Mouse (Mus musculus) forebrain, embryonic 16.5 days (tissue): Measurements from ENCODE around the gene Cdkl1. TPM values are rescaled to one million over a fixed set of nuclear protein-coding genes. Genes with fewer than 3 reads are reported as not detected.

ENCODE experiments used
- ATAC-seq: fragments of 200-750 bp; cut with Nextera tagmentation; 2 replicates; pipeline ENCODE4 v1.8.0; 2017; ENCODE audit warnings: mild to moderate bottlenecking, moderate library complexity
- H3K27ac ChIP-seq: fragments of 300-500 bp; sonication (generic); 2 replicates; pipeline ENCODE4 v1.5.1; 2014; ENCODE audit warnings: low read length, control low read depth
- H3K27me3 ChIP-seq: fragments of 300-500 bp; sonication (generic); replicated peaks from 2 replicates; pipeline ENCODE4 v1.6.1; 2014; ENCODE audit warnings: low read length; ENCODE audit not compliant: control insufficient read depth, insufficient read depth
- H3K36me3 ChIP-seq: fragments of 300-500 bp; sonication (generic); 2 replicates; pipeline ENCODE4 v1.6.1; 2014; ENCODE audit not compliant: control insufficient read depth, insufficient read depth
- H3K4me1 ChIP-seq: fragments of 300-500 bp; sonication (generic); replicated peaks from 2 replicates; pipeline ENCODE4 v1.6.1; 2014; ENCODE audit warnings: low read length; ENCODE audit not compliant: control insufficient read depth, insufficient read depth
- H3K4me2 ChIP-seq: fragments of 300-500 bp; sonication (generic); 2 replicates; pipeline ENCODE4 v1.6.1; 2014; ENCODE audit warnings: mild to moderate bottlenecking, low read length, control low read depth
- H3K4me3 ChIP-seq: fragments of 300-500 bp; sonication (generic); replicated peaks from 2 replicates; pipeline ENCODE4 v1.5.1; 2014; ENCODE audit warnings: mild to moderate bottlenecking, low read length, control low read depth
- H3K9ac ChIP-seq: fragments of 300-500 bp; sonication (generic); replicated peaks from 2 replicates; pipeline ENCODE4 v1.6.1; 2014; ENCODE audit warnings: low read depth, low read length, control low read depth
- H3K9me3 ChIP-seq: fragments of 300-500 bp; sonication (generic); 2 replicates; pipeline ENCODE4 v1.6.1; 2016; ENCODE audit warnings: low read length; ENCODE audit not compliant: control insufficient read depth
- WGBS: fragments of 180-500 bp; shearing (Covaris S2); extraction: QIAGEN DNeasy Blood & Tissue Kit; methylation state at CpG from one replicate; pipeline ENCODE4 v1.1.7; 2014; 5-methylcytosine and 5-hydroxymethylcytosine counted together
- polyA plus RNA-seq: library from polyadenylated mRNA; unstranded; fragments of >200 nt; fragmentation: Nextera tagmentation; extraction: Ambion mirVana; gene quantifications from 2 replicates; pipeline ENCODE4 v1.2.1, GENCODE M21; 2015

Cdkl1 gene
- polyA plus RNA-seq, 1 experiment from 2014 or later, result 6.9 TPM

GRCm38 (mm10) chr12:69812986-69813385 is 21.9 kb upstream of the Cdkl1 start:
- Histone ChIP-seq H3K36me3 (peaks cover 15% of the 10 kb centered on the region), H3K4me1 (no peaks in the 10 kb centered on the region), H3K27ac (no peak overlapping the region), H3K9ac (no peak overlapping the region), H3K9me3 (no peaks in the 10 kb centered on the region), H3K4me3 (no peak overlapping the region), H3K4me2 (no peak overlapping the region), H3K27me3 (no peaks in the 10 kb centered on the region)
- WGBS, result 64% methylated on average over 3 of the region's 3 CpGs
- no peak for ATAC-seq

GRCm38 (mm10) chr12:69811976-69812375 is 20.9 kb upstream of the Cdkl1 start:
- Histone ChIP-seq H3K27ac (no peak overlapping the region), H3K36me3 (peaks cover 11% of the 10 kb centered on the region), H3K4me2 (no peak overlapping the region), H3K27me3 (no peaks in the 10 kb centered on the region), H3K4me1 (no peaks in the 10 kb centered on the region), H3K4me3 (no peak overlapping the region), H3K9ac (no peak overlapping the region), H3K9me3 (no peaks in the 10 kb centered on the region)
- ATAC-seq, result no peak
- WGBS, result 52% methylated on average over 1 of the region's 1 CpGs

- Histone ChIP-seq H3K27me3 (no peaks in the 10 kb centered on the region), H3K4me3 (no peak overlapping the region), H3K4me1 (no peaks in the 10 kb centered on the region), H3K9ac (no peak overlapping the region), H3K27ac (no peak overlapping the region), H3K4me2 (no peak overlapping the region), H3K9me3 (no peaks in the 10 kb centered on the region), H3K36me3 (peaks cover 8% of the 10 kb centered on the region; the same call in 1 of the 2 replicates)
- no peak for ATAC-seq
- 87% methylated on average over 3 of the region's 3 CpGs for WGBS
Measured at GRCm38 (mm10) chr12:69809439-69809838, 18.4 kb upstream of the Cdkl1 start.

GRCm38 (mm10) chr12:69807399-69807985 is 16.4 kb upstream of the Cdkl1 start:
- no peaks in the 10 kb centered on the region for H3K27me3 ChIP-seq
- WGBS, result 79% methylated on average over 11 of the region's 11 CpGs

GRCm38 (mm10) chr12:69805148-69805547 is 14.1 kb upstream of the Cdkl1 start:
- no peak overlapping the region for H3K4me2 ChIP-seq
- no peak overlapping the region for H3K4me3 ChIP-seq
- no peaks in the 10 kb centered on the region for H3K4me1 ChIP-seq
- H3K9ac ChIP-seq, result no peak overlapping the region
- ATAC-seq, result peak; percentile 40
- WGBS, result 72% methylated on average over 6 of the region's 6 CpGs
- no peaks in the 10 kb centered on the region for H3K9me3 ChIP-seq
- H3K27me3 ChIP-seq, result no peaks in the 10 kb centered on the region
- H3K36me3 ChIP-seq, result peaks cover 10% of the 10 kb centered on the region; the same call in 1 of the 2 replicates
- H3K27ac ChIP-seq, result no peak overlapping the region

More at GRCm38 (mm10) chr12:69807399-69807985, 16.4 kb upstream of the Cdkl1 start:
- Histone ChIP-seq H3K4me2 (no peak overlapping the region), H3K36me3 (peaks cover 10% of the 10 kb centered on the region; the same call in 1 of the 2 replicates), H3K9me3 (no peaks in the 10 kb centered on the region), H3K27ac (no peak overlapping the region), H3K4me3 (no peak overlapping the region), H3K4me1 (no peaks in the 10 kb centered on the region), H3K9ac (no peak overlapping the region)
- ATAC-seq, result no peak

GRCm38 (mm10) chr12:69804393-69805070 is 13.5 kb upstream of the Cdkl1 start:
- Histone ChIP-seq H3K4me3 (no peak overlapping the region), H3K4me2 (no peak overlapping the region), H3K36me3 (peaks cover 10% of the 10 kb centered on the region; the same call in 1 of the 2 replicates), H3K9ac (no peak overlapping the region), H3K27ac (no peak overlapping the region), H3K27me3 (no peaks in the 10 kb centered on the region), H3K4me1 (no peaks in the 10 kb centered on the region), H3K9me3 (no peaks in the 10 kb centered on the region)
- no peak for ATAC-seq
- WGBS, result 92% methylated on average over 10 of the region's 10 CpGs

GRCm38 (mm10) chr12:69803196-69803595 is 12.1 kb upstream of the Cdkl1 start:
- no peak overlapping the region for H3K27ac ChIP-seq
- H3K27me3 ChIP-seq, result no peaks in the 10 kb centered on the region
- no peak for ATAC-seq
- H3K9me3 ChIP-seq, result no peaks in the 10 kb centered on the region
- no peak overlapping the region for H3K4me2 ChIP-seq
- no peak overlapping the region for H3K9ac ChIP-seq
- H3K36me3 ChIP-seq, result peaks cover 10% of the 10 kb centered on the region; the same call in 1 of the 2 replicates
- no peak overlapping the region for H3K4me3 ChIP-seq
- 94% methylated on average over 6 of the region's 6 CpGs for WGBS
- H3K4me1 ChIP-seq, result no peaks in the 10 kb centered on the region

GRCm38 (mm10) chr12:69800586-69800985 is 9.5 kb upstream of the Cdkl1 start:
- Histone ChIP-seq H3K4me3 (no peak overlapping the region), H3K36me3 (0 out of 2 replicates have a peak, but pooled peaks cover 2% of the 10 kb centered on the region), H3K27me3 (no peaks in the 10 kb centered on the region), H3K9ac (no peak overlapping the region), H3K27ac (no peak overlapping the region), H3K9me3 (no peaks in the 10 kb centered on the region), H3K4me1 (no peaks in the 10 kb centered on the region), H3K4me2 (no peak overlapping the region)
- 86% methylated on average over 4 of the region's 4 CpGs for WGBS
- ATAC-seq, result no peak

- Histone ChIP-seq H3K27ac (no peak overlapping the region), H3K4me3 (no peak overlapping the region), H3K36me3 (no peaks in the 10 kb centered on the region), H3K4me1 (peaks cover 4% of the 10 kb centered on the region), H3K9ac (no peak overlapping the region), H3K9me3 (no peaks in the 10 kb centered on the region), H3K4me2 (no peak overlapping the region), H3K27me3 (no peaks in the 10 kb centered on the region)
- ATAC-seq, result no peak
- 88% methylated on average over 3 of the region's 3 CpGs for WGBS
Measured at GRCm38 (mm10) chr12:69796311-69796710, 5.2 kb upstream of the Cdkl1 start.
